Mouse (Mus musculus) lung, adult 18-20 months (tissue): ENCODE measurements around the gene Ppl.

ENCODE experiments used
- DNase-seq, 2 experiments: peaks; one replicate each; pipeline ENCODE4 v3.0.0; 2022; ENCODE audit warnings: mixed read lengths in 2 of 2

Ppl gene

DNA sequence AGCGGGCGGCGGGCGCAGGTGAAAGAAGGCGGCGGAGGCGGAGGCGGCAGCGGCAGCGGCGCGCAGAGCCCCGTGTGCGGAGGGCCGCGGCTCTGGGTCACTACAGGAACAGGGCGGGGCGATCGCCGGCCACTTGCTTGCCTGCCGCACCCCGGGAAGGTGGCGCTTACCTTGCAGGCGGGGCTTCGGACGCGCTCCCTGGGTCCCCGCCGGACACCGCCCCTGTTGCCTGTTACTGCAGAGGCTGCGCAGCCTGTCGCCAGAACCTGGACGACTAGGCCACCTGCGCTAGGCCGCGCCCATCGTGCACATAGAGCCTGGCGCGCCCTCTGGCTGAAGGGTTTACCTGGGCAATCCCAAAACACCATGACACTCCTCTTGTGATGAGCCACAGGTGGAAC lies at the start of gene Ppl:
Gene Ppl, minus strand, starts transcription at position 21 of the 401 bp plus-strand sequence.
- peak; percentile 95 to 97 for DNase-seq

- DNase-seq: no peak
These were observed 40.4 kb upstream of the Ppl start for GRCm38 (mm10) chr16:5172636-5173035.

DNA sequence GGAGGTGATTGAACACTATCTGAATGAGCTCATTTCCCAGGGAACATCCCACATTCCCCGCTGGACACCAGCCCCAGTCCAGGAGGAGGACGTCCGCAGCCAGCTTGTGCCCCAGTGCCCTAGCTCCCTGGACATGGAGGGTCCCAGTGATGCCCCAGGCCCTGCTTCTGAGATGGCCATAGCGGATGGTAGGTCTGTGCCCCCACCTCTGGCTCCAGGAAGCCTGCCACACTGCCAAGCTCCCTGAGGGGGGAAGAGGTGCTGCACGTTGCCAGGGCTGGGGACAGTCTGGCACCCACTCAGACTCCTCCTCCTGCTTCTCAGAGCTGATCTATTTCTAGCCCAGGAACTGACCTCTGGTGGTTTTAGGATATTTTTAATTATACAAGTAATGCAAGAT lies 36.6 kb upstream of the Ppl start:
- no peak for DNase-seq

- DNase-seq: no peak
These were observed 35.8 kb upstream of the Ppl start for GRCm38 (mm10) chr16:5168038-5168437.

- DNase-seq: no peak
These were observed 32.1 kb upstream of the Ppl start for GRCm38 (mm10) chr16:5164327-5164726.

GRCm38 (mm10) chr16:5159248-5159647 lies 27.0 kb upstream of the Ppl start:
- no peak for DNase-seq

GRCm38 (mm10) chr16:5157113-5157512 lies 24.9 kb upstream of the Ppl start:
- no peak for DNase-seq

- no peak for DNase-seq
These were observed 24.3 kb upstream of the Ppl start for GRCm38 (mm10) chr16:5156495-5156894.

GRCm38 (mm10) chr16:5155014-5155413 lies 22.8 kb upstream of the Ppl start:
- DNase-seq: peak; percentile 24 to 52

DNA sequence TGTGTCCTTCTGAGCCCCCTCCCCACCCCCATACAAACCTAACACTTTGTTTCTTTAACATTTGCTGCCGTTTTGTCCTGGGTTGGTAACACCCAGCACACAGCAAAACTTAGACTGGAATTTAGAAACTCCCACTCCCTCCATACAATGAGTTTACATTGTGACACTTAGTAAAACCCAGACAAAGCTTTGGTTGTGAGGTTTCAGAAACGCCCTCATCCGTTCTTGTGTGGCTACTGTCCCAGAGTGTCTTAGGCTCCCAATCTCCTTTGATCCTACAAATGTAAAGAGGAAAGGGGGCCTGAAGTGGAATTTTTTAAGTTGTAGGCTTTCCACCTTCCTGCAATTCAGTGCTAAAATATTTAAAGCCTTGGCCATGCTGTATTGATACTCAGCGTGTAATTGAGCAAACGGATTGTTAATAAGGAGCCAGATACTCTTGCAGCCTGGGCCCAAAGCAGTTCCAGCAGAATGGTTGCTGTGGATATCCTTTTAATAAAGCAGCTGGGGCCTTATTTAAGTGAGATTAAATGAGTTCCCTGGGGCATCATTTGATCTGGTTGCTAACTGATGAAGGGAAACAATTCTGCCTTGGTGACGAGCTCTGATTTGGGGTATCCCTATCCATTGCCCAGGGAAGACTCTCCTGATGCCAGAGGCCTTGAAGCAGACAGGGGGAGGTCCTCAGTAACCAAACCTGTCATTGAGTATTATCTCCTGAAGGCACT lies 21.2 kb upstream of the Ppl start:
- no peak for DNase-seq

- DNase-seq: no peak
These were observed 18.3 kb upstream of the Ppl start for GRCm38 (mm10) chr16:5150544-5150943.

DNA sequence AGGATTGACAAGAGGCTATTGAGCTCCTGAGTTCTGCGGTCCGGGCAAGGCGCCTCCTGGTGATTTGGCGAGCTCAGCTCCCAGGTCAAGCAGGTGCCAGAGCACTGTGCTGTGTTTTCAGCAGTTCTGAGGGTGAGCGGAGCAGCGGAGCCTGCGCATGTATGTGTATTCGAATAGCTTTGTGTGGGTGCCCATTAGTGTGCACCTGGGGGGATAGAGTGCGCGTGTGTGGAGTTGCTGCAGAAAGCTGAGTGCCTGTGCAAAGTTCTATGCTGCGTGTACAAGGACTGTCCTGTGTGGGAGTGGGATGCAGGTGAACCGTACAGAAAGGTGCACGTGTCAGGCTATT lies 14.8 kb upstream of the Ppl start, which contains the start of gene Sec14l5:
Gene Sec14l5, plus strand, starts transcription at position 73 of the 349 bp plus-strand sequence.
- DNase-seq: no peak

DNA sequence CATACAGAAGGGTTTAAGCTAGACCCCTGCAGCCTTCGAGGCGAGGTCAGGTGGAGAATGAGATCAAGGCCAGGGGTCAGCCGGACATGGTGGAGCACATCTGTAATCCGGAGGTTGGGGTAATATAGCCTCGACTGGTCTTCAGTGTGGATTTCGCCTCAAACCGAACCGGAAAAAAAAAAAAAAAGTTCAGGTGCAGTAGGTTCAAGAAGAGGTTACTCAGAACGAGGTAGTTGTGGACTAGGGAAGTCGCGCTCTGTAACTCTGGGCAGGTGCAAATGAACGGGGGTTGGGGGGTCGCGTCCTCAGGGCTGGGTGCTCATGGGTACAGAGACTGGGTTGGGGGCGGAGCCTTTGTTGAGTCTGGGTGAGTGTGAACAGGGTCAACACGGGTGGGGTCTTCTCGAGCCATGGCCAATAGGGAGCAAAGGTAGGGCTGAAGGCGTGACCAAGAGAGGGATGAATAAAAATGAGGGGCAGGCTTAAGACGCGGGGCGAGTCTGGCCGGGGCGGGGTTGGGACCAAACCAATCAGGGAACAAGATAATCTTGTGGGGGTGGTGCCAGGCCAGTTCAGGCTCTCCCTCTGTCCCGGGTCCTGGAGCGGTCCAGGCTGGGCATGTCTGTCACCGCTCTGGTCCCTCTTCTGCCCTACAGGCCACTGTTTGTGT lies 14.3 kb upstream of the Ppl start:
- DNase-seq: peak; percentile 88 to 92

- DNase-seq: peak; percentile 49 to 74
These were observed 13.3 kb upstream of the Ppl start for GRCm38 (mm10) chr16:5145570-5145969.

GRCm38 (mm10) chr16:5139741-5140140 lies 7.5 kb upstream of the Ppl start:
- peak; percentile 62 to 75 for DNase-seq

DNA sequence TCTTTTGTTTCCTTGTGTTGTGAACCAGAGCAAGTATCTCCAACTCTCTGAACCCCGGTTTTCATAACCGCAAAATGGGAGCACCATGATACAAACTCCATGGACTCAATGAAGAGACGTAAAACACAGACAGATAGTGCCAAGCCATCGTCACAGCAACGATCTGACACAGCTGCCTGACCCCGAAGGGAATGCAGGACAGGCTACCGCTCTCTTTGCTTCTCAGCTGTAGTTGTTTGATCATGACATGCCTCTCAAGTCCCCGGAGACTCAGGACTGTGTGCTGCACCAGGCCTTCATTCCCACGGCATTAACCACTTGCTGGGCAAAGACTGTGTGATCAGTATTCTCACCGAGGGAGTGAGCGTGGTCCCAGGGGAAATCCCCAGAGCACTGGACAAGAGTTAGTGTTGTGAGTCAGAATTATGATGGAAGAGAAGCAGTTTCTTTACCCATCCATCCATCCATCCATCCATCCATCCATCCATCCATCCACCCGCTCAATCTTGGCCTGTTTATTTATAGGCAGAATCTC lies 4.9 kb upstream of the Ppl start:
- no peak for DNase-seq

- DNase-seq: peak; percentile 93 to 96
These were observed 4.3 kb upstream of the Ppl start for GRCm38 (mm10) chr16:5136505-5136904.

DNA sequence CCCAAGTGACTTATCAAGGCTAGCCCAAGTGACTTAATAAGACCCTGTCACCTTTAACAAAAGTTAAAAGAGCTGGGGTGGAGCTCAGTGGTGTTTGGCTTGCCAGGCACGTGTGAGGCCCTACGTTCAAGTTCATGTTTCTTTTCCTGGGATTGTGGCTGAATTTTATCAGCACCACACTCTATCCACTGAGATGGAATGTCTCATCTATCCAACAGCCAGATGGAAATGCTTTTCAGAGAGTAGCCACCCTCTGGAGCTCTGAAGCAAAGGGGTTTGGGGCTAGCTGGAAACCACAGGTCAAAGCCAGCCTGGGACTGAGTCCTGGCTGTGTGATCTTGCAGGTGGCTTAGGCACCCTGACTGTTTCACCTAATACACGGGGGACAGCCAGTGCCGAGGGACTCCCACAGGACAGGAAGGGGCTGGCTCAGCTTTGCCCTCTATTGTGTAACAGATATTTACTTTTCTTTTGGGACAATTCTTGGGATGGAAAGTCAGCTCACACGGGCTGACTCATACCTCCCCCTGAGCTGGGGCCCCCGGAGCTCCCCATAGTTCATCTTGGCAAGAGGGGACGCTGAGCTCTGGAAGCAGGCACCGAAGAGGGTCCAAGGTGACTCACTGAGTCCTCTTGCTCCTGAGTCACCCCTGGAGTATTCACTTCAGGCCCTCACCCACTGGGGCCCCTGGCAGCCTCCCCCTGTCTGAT lies 3.5 kb upstream of the Ppl start:
- DNase-seq: peak; percentile 57 to 77

GRCm38 (mm10) chr16:5134623-5135330 lies 2.6 kb upstream of the Ppl start:
- peak; percentile 84 to 91 for DNase-seq

DNA sequence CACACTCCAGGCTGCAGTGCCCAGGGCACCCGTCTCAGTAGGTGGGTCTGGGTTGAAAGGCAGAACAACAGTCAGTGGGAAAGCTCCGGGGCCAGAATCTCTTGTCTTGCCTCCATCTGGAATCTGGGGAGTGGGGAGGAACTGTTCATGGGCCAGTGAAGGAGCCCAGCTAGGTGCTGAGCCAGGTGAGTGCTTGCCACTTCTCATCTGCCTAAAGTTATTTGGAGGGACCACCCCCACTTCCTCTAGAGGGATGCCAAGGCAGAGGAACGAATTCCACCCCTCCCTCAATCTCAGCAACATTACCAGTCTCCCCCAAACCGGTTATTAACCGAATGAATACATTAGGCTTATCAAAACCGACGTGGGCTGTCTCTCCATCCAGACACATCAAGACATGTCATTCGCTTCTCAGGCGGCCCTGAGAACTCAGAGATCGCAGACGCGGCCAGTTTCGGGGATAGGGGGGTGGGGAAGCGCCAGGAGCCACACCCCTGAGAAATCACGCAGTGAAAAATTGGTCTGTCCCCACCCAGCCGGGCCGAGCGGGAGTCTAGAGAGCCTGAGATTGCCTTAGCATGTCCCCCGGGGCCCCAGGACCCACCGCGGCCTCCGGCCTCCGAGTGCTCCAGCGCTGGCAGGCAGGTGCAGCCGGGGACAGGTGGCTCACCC lies 834 bp downstream of the Ppl start:
- peak; percentile 51 to 66 for DNase-seq

DNA sequence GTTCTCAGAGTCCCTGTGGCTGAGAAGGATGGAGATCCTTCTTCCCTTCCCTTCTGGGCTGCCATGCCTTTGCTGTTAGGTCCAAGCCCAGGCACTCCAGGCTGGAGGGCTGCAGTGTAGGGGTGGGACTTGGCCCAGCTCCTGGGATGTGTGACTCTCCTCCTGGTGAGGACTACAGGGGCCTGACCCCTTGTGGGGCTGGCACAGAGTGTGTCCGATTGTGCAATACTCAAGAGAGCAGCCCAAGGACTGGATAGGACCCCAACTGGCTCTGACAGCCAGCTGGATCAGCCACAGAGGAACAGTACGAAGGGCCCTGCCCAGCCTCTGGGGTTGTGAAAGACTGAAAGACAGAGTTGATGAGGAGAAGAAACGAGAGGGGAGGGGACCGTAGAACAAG lies 1.5 kb downstream of the Ppl start:
- DNase-seq: peak; percentile 92 to 95

DNA sequence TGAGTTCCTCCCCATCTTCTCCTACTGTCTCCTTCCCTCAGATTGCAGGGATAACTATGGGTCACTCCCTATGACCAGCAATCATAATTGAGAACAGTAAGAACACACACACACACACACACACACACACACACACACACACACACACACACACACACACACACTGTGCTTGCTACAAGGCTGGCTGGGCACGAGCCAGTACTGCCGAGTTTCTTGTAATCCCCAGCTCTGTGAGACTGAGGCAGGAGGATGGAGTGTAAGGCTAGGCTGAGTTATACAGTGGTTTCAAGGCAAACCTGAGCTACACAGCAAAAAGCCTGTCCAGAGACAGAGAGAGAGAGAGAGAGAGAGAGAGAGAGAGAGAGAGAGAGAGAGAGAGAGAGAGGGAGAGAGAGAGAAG lies 2.0 kb downstream of the Ppl start:
- no peak for DNase-seq
